Mouse (Mus musculus): Measurements from ENCODE around the gene Calml4. TPM values are rescaled to one million over a fixed set of nuclear protein-coding genes. Genes with fewer than 3 reads are reported as not detected.

The Calml4 gene
- total RNA-seq, 2 experiments from 2014 or later = 0.66 to 0.93 TPM

- intact Hi-C loops (cut with DNase I) = no loop called here
Observed at GRCm38 (mm10) chr9:62881871-62882270, 24.0 kb downstream of the Calml4 start.

GRCm38 (mm10) chr9:62894486-62894885 lies 36.6 kb downstream of the Calml4 start:
- DNase-seq = peak; percentile 20
- intact Hi-C loops (cut with DNase I) = no loop called here

More at GRCm38 (mm10) chr9:62881871-62882270, 24.0 kb downstream of the Calml4 start:
- DNase-seq = peak; percentile 39

GRCm38 (mm10) chr9:62901736-62902135 lies 43.9 kb downstream of the Calml4 start:
- intact Hi-C loops (cut with DNase I) = no loop called here
- DNase-seq = no peak

- intact Hi-C loops (cut with DNase I) = no loop called here
- DNase-seq = no peak
Observed at GRCm38 (mm10) chr9:62903841-62904240, 46.0 kb downstream of the Calml4 start.

GRCm38 (mm10) chr9:62905039-62905438 lies 47.2 kb downstream of the Calml4 start:
- intact Hi-C loops (cut with DNase I) = no loop called here
- DNase-seq = no peak

- intact Hi-C loops (cut with DNase I) = no loop called here
- no peak for DNase-seq
Observed at GRCm38 (mm10) chr9:62913390-62914069, 55.6 kb downstream of the Calml4 start.

- intact Hi-C loops (cut with DNase I) = no loop called here
- DNase-seq = no peak
Observed at GRCm38 (mm10) chr9:62917059-62917458, 59.2 kb downstream of the Calml4 start.

GRCm38 (mm10) chr9:62920877-62921276 lies 63.0 kb downstream of the Calml4 start:
- DNase-seq = no peak
- intact Hi-C loops (cut with DNase I) = no loop called here

- no peak for DNase-seq
- intact Hi-C loops (cut with DNase I) = no loop called here
Observed at GRCm38 (mm10) chr9:62924886-62925610, 67.2 kb downstream of the Calml4 start.

Other genes starting within 250 kb of the Calml4 start
- gene Itga11, start 180.3 kb upstream of the Calml4 start, total RNA-seq (2021) = 1 to 10 TPM; 1.7 to 1.8 TPM
- 100 to 1,000 TPM; 126 to 127 TPM for gene Fem1b, start 46.1 kb upstream of the Calml4 start, total RNA-seq (2021)
- 1 to 10 TPM; 7.1 to 9.0 TPM for gene Cln6, start 19.3 kb upstream of the Calml4 start, total RNA-seq (2021)
- 10 to 100 TPM; 42.0 to 47.5 TPM for gene Pias1, start 129.8 kb downstream of the Calml4 start, total RNA-seq (2021)